Mouse (Mus musculus): Measurements from ENCODE around the gene Rpl5. TPM values are rescaled to one million over a fixed set of nuclear protein-coding genes. Genes with fewer than 3 reads are reported as not detected.

Rpl5 gene
- polyA plus RNA-seq, 1 experiment from 2014 or later = 58.1 TPM

- H3K9ac ChIP-seq (ENCODE audit: low read depth, low read length) = no peak overlapping the region
- H3K4me3 ChIP-seq (ENCODE audit: low read depth, low read length) = no peak overlapping the region
- 90% methylated on average over 3 of the region's 3 CpGs for WGBS
- H3K27me3 ChIP-seq (replicated peaks; ENCODE audit: control insufficient read depth, insufficient read depth, low read length) = no peaks in the 10 kb centered on the region
- ATAC-seq (ENCODE audit: low read depth) = no peak
- no peak for DNase-seq (ENCODE audit: low spot score)
- H3K9me3 ChIP-seq (ENCODE audit: control insufficient read depth, low read length) = no peaks in the 10 kb centered on the region
- no peak overlapping the region for H3K27ac ChIP-seq (replicated peaks; ENCODE audit: low read depth, low read length)
- H3K4me1 ChIP-seq (ENCODE audit: control insufficient read depth, insufficient read depth, low read length) = no peaks in the 10 kb centered on the region
- peaks cover 57% of the 10 kb centered on the region for H3K36me3 ChIP-seq (ENCODE audit: control insufficient read depth, insufficient read depth, low read length)
- H3K4me2 ChIP-seq (ENCODE audit: low read depth, low read length) = no peak overlapping the region
Observed at GRCm38 (mm10) chr5:107909668-107910067, 9.4 kb downstream of the Rpl5 start.

- ATAC-seq (ENCODE audit: low read depth) (no peak), DNase-seq (ENCODE audit: low spot score) (no peak)
- H3K27ac ChIP-seq (replicated peaks; ENCODE audit: low read depth, low read length) = no peak overlapping the region
- no peak overlapping the region for H3K4me2 ChIP-seq (ENCODE audit: low read depth, low read length)
- no peak overlapping the region for H3K4me3 ChIP-seq (ENCODE audit: low read depth, low read length)
- no peak overlapping the region for H3K9ac ChIP-seq (ENCODE audit: low read depth, low read length)
- whole genome bisulfite sequencing = 63% methylated on average over 5 of the region's 5 CpGs
- H3K36me3 ChIP-seq (ENCODE audit: control insufficient read depth, insufficient read depth, low read length) = peaks cover 52% of the 10 kb centered on the region
- H3K27me3 ChIP-seq (replicated peaks; ENCODE audit: control insufficient read depth, insufficient read depth, low read length) = no peaks in the 10 kb centered on the region
- no peaks in the 10 kb centered on the region for H3K4me1 ChIP-seq (ENCODE audit: control insufficient read depth, insufficient read depth, low read length)
- no peaks in the 10 kb centered on the region for H3K9me3 ChIP-seq (ENCODE audit: control insufficient read depth, low read length)
Observed at GRCm38 (mm10) chr5:107910084-107910616, 9.8 kb downstream of the Rpl5 start.

- no peak overlapping the region for H3K4me3 ChIP-seq (ENCODE audit: low read depth, low read length)
- no peak overlapping the region for H3K4me2 ChIP-seq (ENCODE audit: low read depth, low read length)
- no peak overlapping the region for H3K9ac ChIP-seq (ENCODE audit: low read depth, low read length)
- no peaks in the 10 kb centered on the region for H3K4me1 ChIP-seq (ENCODE audit: control insufficient read depth, insufficient read depth, low read length)
- H3K9me3 ChIP-seq (ENCODE audit: control insufficient read depth, low read length) = no peaks in the 10 kb centered on the region
- no peaks in the 10 kb centered on the region for H3K27me3 ChIP-seq (replicated peaks; ENCODE audit: control insufficient read depth, insufficient read depth, low read length)
- H3K27ac ChIP-seq (replicated peaks; ENCODE audit: low read depth, low read length) = no peak overlapping the region
- ATAC-seq (ENCODE audit: low read depth) = no peak
- no peak for DNase-seq (ENCODE audit: low spot score)
- 91% methylated on average over 5 of the region's 5 CpGs for WGBS
- H3K36me3 ChIP-seq (ENCODE audit: control insufficient read depth, insufficient read depth, low read length) = peaks cover 43% of the 10 kb centered on the region
Observed at GRCm38 (mm10) chr5:107911012-107911411, 10.7 kb downstream of the Rpl5 start.

- Histone ChIP-seq H3K27ac (replicated peaks; ENCODE audit: low read depth, low read length) (no peak overlapping the region), H3K9me3 (ENCODE audit: control insufficient read depth, low read length) (no peaks in the 10 kb centered on the region), H3K9ac (ENCODE audit: low read depth, low read length) (no peak overlapping the region), H3K4me3 (ENCODE audit: low read depth, low read length) (no peak overlapping the region), H3K4me1 (ENCODE audit: control insufficient read depth, insufficient read depth, low read length) (no peaks in the 10 kb centered on the region), H3K4me2 (ENCODE audit: low read depth, low read length) (no peak overlapping the region), H3K27me3 (replicated peaks; ENCODE audit: control insufficient read depth, insufficient read depth, low read length) (no peaks in the 10 kb centered on the region), H3K36me3 (ENCODE audit: control insufficient read depth, insufficient read depth, low read length) (0 out of 2 replicates have a peak, but pooled peaks cover under 1% of the 10 kb centered on the region)
- WGBS = 44% methylated on average over 4 of the region's 4 CpGs
- ATAC-seq (ENCODE audit: low read depth) = no peak
- DNase-seq (ENCODE audit: low spot score) = no peak
Observed at GRCm38 (mm10) chr5:107915280-107915679, 15.0 kb downstream of the Rpl5 start.

- H3K4me2 ChIP-seq (ENCODE audit: low read depth, low read length) = no peak overlapping the region
- peak overlapping the region; percentile 48; the same call in 1 of the 2 replicates for H3K27ac ChIP-seq (replicated peaks; ENCODE audit: low read depth, low read length)
- ATAC-seq (ENCODE audit: low read depth) = peak; percentile 71
- no peaks in the 10 kb centered on the region for H3K36me3 ChIP-seq (ENCODE audit: control insufficient read depth, insufficient read depth, low read length)
- no peak overlapping the region for H3K9ac ChIP-seq (ENCODE audit: low read depth, low read length)
- H3K4me3 ChIP-seq (ENCODE audit: low read depth, low read length) = no peak overlapping the region
- H3K9me3 ChIP-seq (ENCODE audit: control insufficient read depth, low read length) = no peaks in the 10 kb centered on the region
- 0 out of 2 replicates have a peak, but pooled peaks cover 4% of the 10 kb centered on the region for H3K4me1 ChIP-seq (ENCODE audit: control insufficient read depth, insufficient read depth, low read length)
- DNase-seq (ENCODE audit: low spot score) = peak; percentile 93
- 78% methylated on average over 2 of the region's 2 CpGs for WGBS
- no peaks in the 10 kb centered on the region for H3K27me3 ChIP-seq (replicated peaks; ENCODE audit: control insufficient read depth, insufficient read depth, low read length)
Observed at GRCm38 (mm10) chr5:107921400-107922252, 21.3 kb downstream of the Rpl5 start.

GRCm38 (mm10) chr5:107922836-107923235 lies 22.5 kb downstream of the Rpl5 start:
- WGBS = 82% methylated on average over 1 of the region's 1 CpGs
- Histone ChIP-seq H3K27me3 (replicated peaks; ENCODE audit: control insufficient read depth, insufficient read depth, low read length) (no peaks in the 10 kb centered on the region), H3K4me1 (ENCODE audit: control insufficient read depth, insufficient read depth, low read length) (0 out of 2 replicates have a peak, but pooled peaks cover 4% of the 10 kb centered on the region), H3K9me3 (ENCODE audit: control insufficient read depth, low read length) (no peaks in the 10 kb centered on the region), H3K4me3 (ENCODE audit: low read depth, low read length) (no peak overlapping the region), H3K36me3 (ENCODE audit: control insufficient read depth, insufficient read depth, low read length) (no peaks in the 10 kb centered on the region), H3K4me2 (ENCODE audit: low read depth, low read length) (no peak overlapping the region), H3K27ac (replicated peaks; ENCODE audit: low read depth, low read length) (no peak overlapping the region), H3K9ac (ENCODE audit: low read depth, low read length) (no peak overlapping the region)
- ATAC-seq (ENCODE audit: low read depth) = no peak
- DNase-seq (ENCODE audit: low spot score) = no peak

GRCm38 (mm10) chr5:107924564-107924963 lies 24.3 kb downstream of the Rpl5 start:
- WGBS = 87% methylated on average over 8 of the region's 8 CpGs

GRCm38 (mm10) chr5:107926550-107927249 lies 26.4 kb downstream of the Rpl5 start:
- H3K4me2 ChIP-seq (ENCODE audit: low read depth, low read length) = no peak overlapping the region
- H3K4me1 ChIP-seq (ENCODE audit: control insufficient read depth, insufficient read depth, low read length) = 0 out of 2 replicates have a peak, but pooled peaks cover 2% of the 10 kb centered on the region
- DNase-seq (ENCODE audit: low spot score) (no peak), ATAC-seq (ENCODE audit: low read depth) (no peak)
- no peak overlapping the region for H3K4me3 ChIP-seq (ENCODE audit: low read depth, low read length)
- 65% methylated on average over 11 of the region's 11 CpGs for WGBS
- no peak overlapping the region for H3K27ac ChIP-seq (replicated peaks; ENCODE audit: low read depth, low read length)
- no peaks in the 10 kb centered on the region for H3K36me3 ChIP-seq (ENCODE audit: control insufficient read depth, insufficient read depth, low read length)
- no peaks in the 10 kb centered on the region for H3K9me3 ChIP-seq (ENCODE audit: control insufficient read depth, low read length)
- H3K9ac ChIP-seq (ENCODE audit: low read depth, low read length) = no peak overlapping the region
- H3K27me3 ChIP-seq (replicated peaks; ENCODE audit: control insufficient read depth, insufficient read depth, low read length) = no peaks in the 10 kb centered on the region

More at GRCm38 (mm10) chr5:107924564-107924963, 24.3 kb downstream of the Rpl5 start:
- Histone ChIP-seq H3K4me1 (ENCODE audit: control insufficient read depth, insufficient read depth, low read length) (0 out of 2 replicates have a peak, but pooled peaks cover 4% of the 10 kb centered on the region), H3K9me3 (ENCODE audit: control insufficient read depth, low read length) (no peaks in the 10 kb centered on the region), H3K27me3 (replicated peaks; ENCODE audit: control insufficient read depth, insufficient read depth, low read length) (no peaks in the 10 kb centered on the region), H3K36me3 (ENCODE audit: control insufficient read depth, insufficient read depth, low read length) (no peaks in the 10 kb centered on the region), H3K4me3 (ENCODE audit: low read depth, low read length) (no peak overlapping the region), H3K27ac (replicated peaks; ENCODE audit: low read depth, low read length) (no peak overlapping the region), H3K4me2 (ENCODE audit: low read depth, low read length) (no peak overlapping the region), H3K9ac (ENCODE audit: low read depth, low read length) (no peak overlapping the region)
- no peak for DNase-seq (ENCODE audit: low spot score)
- ATAC-seq (ENCODE audit: low read depth) = no peak

Data from embryonic facial prominence, embryonic 14.5 days (tissue).